Mouse (Mus musculus): ENCODE results near the gene Herpud1.

- TF ChIP-seq CTCF (IDR thresholded peaks at IDR 0.05; ENCODE audit: extremely low read depth, insufficient read depth, low read length) (no peak), POLR2A (IDR thresholded peaks at IDR 0.05; ENCODE audit: extremely low read depth, insufficient read depth, low read length) (peak; percentile 40; the same call in 1 of the 2 replicates)
These were observed 918 bp downstream of the Herpud1 start for GRCm38 (mm10) chr8:94387027-94387684.
